Mouse (Mus musculus) left cerebral cortex, adult 18-20 months (tissue): ENCODE data around the gene Retreg1. TPM values are rescaled to one million over a fixed set of nuclear protein-coding genes. Genes with fewer than 3 reads are reported as not detected.

Experiments
- DNase-seq, 2 experiments: peaks; one replicate each; pipeline ENCODE4 v3.0.0; 2021 to 2022; ENCODE audit warnings: low spot score in 2 of 2, mixed read lengths in 1 of 2
- total RNA-seq, 2 experiments: library from RNA; stranded (reverse); gene quantifications; 2 replicates each; pipeline ENCODE4 v1.2.3; 2021

Gene Retreg1
- total RNA-seq, 2 experiments from 2014 or later = 34.4 to 36.1 TPM

GRCm38 (mm10) chr15:25915574-25916205, 72.7 kb downstream of the Retreg1 start:
- DNase-seq = no peak

- DNase-seq = no peak
These were observed 73.3 kb downstream of the Retreg1 start for GRCm38 (mm10) chr15:25916252-25916651.

- no peak for DNase-seq
These were observed 75.7 kb downstream of the Retreg1 start for GRCm38 (mm10) chr15:25918641-25919040.

GRCm38 (mm10) chr15:25919995-25920394, 77.0 kb downstream of the Retreg1 start:
- DNase-seq = no peak

- DNase-seq = peak; percentile 33 to 36
These were observed 77.9 kb downstream of the Retreg1 start for GRCm38 (mm10) chr15:25920886-25921285.

DNA sequence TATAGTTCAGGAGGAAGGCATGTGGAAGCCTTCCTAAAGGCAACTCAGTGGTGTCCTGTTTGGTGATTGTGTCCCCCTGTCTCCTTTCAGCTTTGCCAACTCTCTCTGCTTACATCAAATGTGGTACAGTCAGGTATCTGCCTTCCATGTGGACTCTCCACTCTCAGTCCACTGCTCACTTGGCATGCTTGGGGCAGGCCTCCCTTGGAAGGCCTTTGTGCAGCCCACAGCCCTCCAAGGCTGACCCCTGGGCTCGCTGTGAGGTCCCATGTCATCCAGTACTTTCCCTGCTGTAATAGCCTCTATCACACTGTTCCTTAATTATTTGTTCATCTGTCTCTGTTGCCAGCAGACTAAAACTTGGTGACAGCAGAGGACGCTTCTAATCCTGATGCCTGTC, 79.0 kb downstream of the Retreg1 start:
- no peak for DNase-seq

- DNase-seq = no peak
These were observed 80.9 kb downstream of the Retreg1 start for GRCm38 (mm10) chr15:25923916-25924315.

- peak; percentile 50 to 65 for DNase-seq
These were observed 83.2 kb downstream of the Retreg1 start for GRCm38 (mm10) chr15:25926171-25926570.

DNA sequence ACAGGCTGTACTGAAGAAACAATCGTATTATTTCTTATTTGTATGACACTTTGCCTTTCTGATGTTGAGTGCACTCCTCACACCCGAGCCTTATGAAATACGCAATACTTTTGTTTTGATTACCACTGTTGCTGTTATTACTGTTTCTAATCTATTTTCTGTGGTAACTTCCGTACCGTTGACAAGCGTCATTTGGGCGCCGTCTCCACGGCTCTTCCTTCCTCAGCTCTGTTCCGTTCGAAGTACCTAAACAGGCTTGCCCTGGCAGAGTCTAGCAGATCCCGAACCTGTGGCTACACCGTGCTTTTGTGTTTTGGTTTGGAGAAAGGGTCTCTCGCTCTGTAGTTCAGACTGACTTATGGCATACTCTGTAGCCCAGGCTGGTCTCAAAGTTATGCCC, 84.1 kb downstream of the Retreg1 start:
- DNase-seq = no peak

DNA sequence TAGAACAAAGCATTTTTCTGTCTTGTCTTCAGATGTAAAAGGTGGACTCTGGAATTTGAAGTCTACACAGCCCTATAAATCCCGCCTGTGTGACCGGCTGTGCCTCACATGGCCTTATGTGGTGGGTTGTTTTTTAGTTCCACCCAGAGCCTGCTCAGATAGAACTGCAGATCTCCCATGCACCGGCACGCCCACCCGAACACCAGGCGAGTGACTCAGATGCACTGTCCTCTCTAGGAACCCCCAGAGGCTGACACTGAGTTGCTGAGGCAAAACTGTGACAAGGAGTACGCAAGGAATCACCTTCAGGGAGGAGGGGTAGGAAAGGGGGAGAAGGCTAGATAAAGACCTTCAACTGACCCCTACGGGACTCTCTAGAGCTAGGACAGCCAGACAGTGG, 85.0 kb downstream of the Retreg1 start:
- DNase-seq = no peak

DNA sequence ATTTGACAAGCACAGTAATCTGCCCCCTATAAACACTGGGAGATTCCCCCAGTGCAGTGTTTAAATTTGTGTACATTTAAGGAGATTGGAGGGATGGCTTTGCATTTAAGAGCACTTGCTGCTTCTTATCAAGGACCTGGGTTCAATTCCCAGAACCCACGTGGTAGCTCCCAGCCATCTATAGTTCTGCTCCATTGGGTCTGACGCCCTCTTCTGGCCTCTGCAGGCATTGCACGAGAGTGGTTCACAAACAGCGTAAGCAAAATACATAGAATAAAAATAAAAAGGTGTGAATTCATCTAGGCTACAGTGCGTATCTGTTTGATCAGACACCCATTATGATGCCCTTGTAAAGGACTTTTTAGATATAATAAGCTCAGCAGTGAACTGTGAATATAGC, 85.9 kb downstream of the Retreg1 start:
- no peak for DNase-seq

DNA sequence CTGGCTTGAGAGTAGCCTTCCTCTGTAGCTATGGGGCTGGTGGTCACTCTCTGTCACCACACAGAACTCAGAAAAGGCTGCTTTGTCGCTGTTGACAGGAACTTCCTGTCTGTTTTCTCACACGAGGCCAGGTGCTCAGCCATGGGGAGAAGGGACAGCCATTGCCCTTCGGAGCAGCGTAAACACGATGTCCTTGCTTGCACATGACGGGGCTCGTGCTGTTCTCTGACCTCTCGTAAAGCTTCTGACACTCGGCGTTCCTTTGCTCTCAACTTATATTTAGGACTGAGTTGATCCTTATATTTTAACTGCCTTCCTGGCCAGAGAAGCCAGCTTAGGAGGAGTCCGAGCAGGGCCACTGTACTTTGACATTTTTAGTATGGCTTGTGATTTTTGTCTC, 86.5 kb downstream of the Retreg1 start:
- no peak for DNase-seq

- peak; percentile 34 to 35 for DNase-seq
These were observed 87.0 kb downstream of the Retreg1 start for GRCm38 (mm10) chr15:25929936-25930335.

GRCm38 (mm10) chr15:25930657-25931056, 87.7 kb downstream of the Retreg1 start:
- no peak for DNase-seq

DNA sequence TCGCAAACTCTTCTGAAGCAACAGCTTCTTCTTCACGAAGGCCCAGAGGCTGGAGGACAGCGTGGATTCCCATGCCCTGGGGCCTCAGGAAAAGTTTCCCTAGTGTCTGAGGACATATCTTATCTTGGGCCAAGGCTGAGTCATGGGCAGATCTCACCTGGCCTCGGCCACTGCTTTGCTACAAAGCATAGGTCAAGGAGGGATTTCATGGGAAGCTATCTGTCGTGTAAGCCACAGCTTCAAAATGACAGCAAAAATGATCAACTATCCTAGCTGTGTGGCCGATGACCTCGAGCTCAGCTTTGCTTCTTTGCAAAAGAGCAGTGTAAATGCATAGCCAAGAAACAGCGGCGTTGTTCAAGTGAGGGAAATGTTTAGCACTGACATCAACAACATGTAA, 89.5 kb downstream of the Retreg1 start:
- no peak for DNase-seq

GRCm38 (mm10) chr15:25932937-25933684, 90.1 kb downstream of the Retreg1 start:
- no peak for DNase-seq

DNA sequence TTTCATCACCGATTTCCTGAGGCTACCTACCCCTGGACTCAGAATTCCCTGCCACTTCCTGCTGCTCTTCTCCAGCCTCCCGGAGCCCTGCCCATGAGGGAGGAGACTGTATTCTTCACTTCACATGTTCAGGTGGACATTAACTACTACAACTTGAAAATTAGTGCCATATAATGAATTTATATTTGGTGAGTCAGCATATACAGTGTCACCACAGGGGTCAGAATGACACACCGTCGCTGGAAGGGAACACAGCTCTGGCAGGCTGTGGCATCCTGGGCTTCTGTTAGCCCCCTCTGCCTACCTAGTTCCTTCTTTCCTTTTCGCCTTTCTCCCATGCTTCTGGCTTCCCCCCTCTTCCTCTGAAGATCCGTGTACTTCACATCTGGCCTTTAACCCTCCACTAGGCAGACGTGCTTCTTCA, 90.7 kb downstream of the Retreg1 start:
- DNase-seq = no peak

- no peak for DNase-seq
These were observed 91.4 kb downstream of the Retreg1 start for GRCm38 (mm10) chr15:25934411-25934810.

GRCm38 (mm10) chr15:25938496-25938895, 95.5 kb downstream of the Retreg1 start:
- no peak for DNase-seq

GRCm38 (mm10) chr15:25940397-25941377, 97.7 kb downstream of the Retreg1 start:
- DNase-seq = no peak

- DNase-seq = no peak
These were observed 98.5 kb downstream of the Retreg1 start for GRCm38 (mm10) chr15:25941514-25941913.

GRCm38 (mm10) chr15:25942415-25942814, 99.4 kb downstream of the Retreg1 start:
- no peak for DNase-seq
